In genomic region chr11:20741201-20742100, GRCm38 (mm10) we compare ENCODE assay signal across 8 mouse cellular contexts. TPM values are rescaled to one million over a fixed set of nuclear protein-coding genes. Genes with fewer than 3 reads are reported as not detected.
DNase-seq lines count a peak whose midpoint lies in the region; ATAC-seq and TF ChIP-seq lines count a peak whose summit lies in the region.

Gene Aftph, minus strand, starts transcription at chr11:20741589.

- ATAC-seq in activated CD4-positive, CD25-positive, alpha-beta regulatory T cell, adult 4 months = peak; percentile 82

- H3K4me3 ChIP-seq in cortical plate, adult 2 months (ENCODE audit: insufficient read depth, low read length) = peak within 1 kb of the TSS; percentile 99
- peak within 1 kb of the TSS; percentile 97 for H3K4me3 ChIP-seq in megakaryocyte, embryonic 14.5 days (replicated peaks)

- TF ChIP-seq POLR2A in cortical plate, adult 2 months (IDR thresholded peaks at IDR 0.05; ENCODE audit: extremely low read depth, insufficient read depth, low read length) = peak; percentile 89

- no peaks in the 10 kb centered on the region for H3K27me3 ChIP-seq in megakaryocyte, embryonic 14.5 days (replicated peaks)

- H3K4me1 ChIP-seq in cortical plate, adult 2 months (ENCODE audit: control insufficient read depth, insufficient read depth, low read length) = no peaks in the 10 kb centered on the region
- H3K4me1 ChIP-seq in megakaryocyte, embryonic 14.5 days = peaks cover 54% of the 10 kb centered on the region

- H3K27ac ChIP-seq in cortical plate, adult 2 months (ENCODE audit: insufficient read depth, low read length) = peak within 1 kb of the TSS; percentile 95

- H3K9me3 ChIP-seq in megakaryocyte, embryonic 14.5 days = no peaks in the 10 kb centered on the region

- H3K36me3 ChIP-seq in megakaryocyte, embryonic 14.5 days (replicated peaks; ENCODE audit: low read length) = peaks cover 26% of the 10 kb centered on the region

- DNase-seq in gastrocnemius, adult 8-10 months (ENCODE audit: low spot score in 2 of 2) = peak; percentile 93 to 94
- peak; percentile 92 for DNase-seq in hindlimb bud, embryonic 11.5 days (ENCODE audit: extremely low spot score, low read depth, low spot score)
- DNase-seq in left cerebral cortex, adult 8-10 months (ENCODE audit: low spot score in 2 of 2) = peak; percentile 84 to 97
- peak; percentile 99 for DNase-seq in right cerebral cortex, postnatal 10 days (ENCODE audit: low spot score in 2 of 2)
- DNase-seq in urinary bladder, postnatal 25 days (ENCODE audit: low spot score) = peak; percentile 96

- no peak for TF ChIP-seq CTCF in cortical plate, adult 2 months (IDR thresholded peaks at IDR 0.05; ENCODE audit: extremely low read depth, insufficient read depth, low read length)

RNA-seq across cellular contexts. Expression of gene Aftph, which starts in this region (rescaled TPM):
- 10 to 100 TPM; 47.7 to 49.7 TPM for polyA plus RNA-seq in activated CD4-positive, CD25-positive, alpha-beta regulatory T cell, adult 4 months (2017; shearing (Covaris generic))
- 82.7 and 98.6 TPM in 2 replicates for polyA plus RNA-seq in cortical plate, adult 2 months (2012; rRNA removed)
- 10 to 100 TPM; 18.3 to 25.0 (median 19.0) TPM for total RNA-seq in gastrocnemius, adult 8-10 months (2022)
- total RNA-seq in left cerebral cortex, adult 8-10 months (2022) = 100 to 1,000 TPM in 1 of 4 experiments, 10 to 100 TPM in 3; 82.4 to 105 (median 92.6) TPM
- 11.3 and 19.6 TPM in 2 replicates for polyA plus RNA-seq in megakaryocyte, embryonic 14.5 days (2012; ENCODE audit: insufficient read depth, low replicate concordance)

Comparison
In these comparisons a context has a peak if more than half of its experiments do, and no peak if none do; other contexts are left out.
1. Peak in every context shown above with its lines: DNase-seq, ATAC-seq, H3K4me3 ChIP-seq and H3K27ac ChIP-seq.